Mouse (Mus musculus): ENCODE data around the gene Hmx3. TPM values are rescaled to one million over a fixed set of nuclear protein-coding genes. Genes with fewer than 3 reads are reported as not detected.

The Hmx3 gene
- total RNA-seq, 4 experiments from 2014 or later: not detected

DNA sequence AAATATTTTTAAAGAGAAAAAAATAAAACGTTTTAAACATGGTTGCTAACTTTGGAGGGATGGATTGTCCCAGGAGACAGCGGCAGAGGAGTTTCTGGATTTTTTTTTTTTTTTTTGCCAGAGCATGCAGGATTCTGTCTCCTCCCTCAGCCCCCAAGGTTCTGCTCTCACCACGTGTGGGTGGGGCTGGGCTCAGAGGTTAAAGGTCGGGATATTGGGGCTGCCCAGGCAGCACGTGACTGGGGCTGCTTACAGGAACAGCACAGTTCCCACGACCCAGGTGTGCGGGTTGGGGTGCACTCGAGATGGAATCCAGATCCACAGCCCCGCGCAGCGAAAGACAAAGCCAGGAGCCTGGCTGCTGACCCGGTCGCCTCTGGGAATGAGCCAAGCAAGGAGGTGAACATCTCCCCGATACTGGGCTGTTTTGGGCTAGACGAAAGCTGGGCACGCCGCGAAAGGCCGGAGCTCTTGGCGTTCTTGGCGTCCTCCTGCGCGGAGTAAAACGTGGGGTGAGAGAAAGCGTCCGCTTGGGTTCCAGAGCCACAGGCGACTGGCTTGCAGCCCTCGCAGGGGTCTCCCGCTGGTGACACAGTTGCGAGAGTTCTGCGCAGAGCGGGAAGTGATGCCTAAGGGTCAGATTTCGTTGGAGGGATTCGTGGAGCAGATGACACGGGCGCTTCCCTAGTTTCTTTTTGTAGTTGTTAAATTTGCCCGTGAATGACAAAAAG lies 14.0 kb downstream of the Hmx3 start:
- DNase-seq (ENCODE audit: low spot score): no peak

DNA sequence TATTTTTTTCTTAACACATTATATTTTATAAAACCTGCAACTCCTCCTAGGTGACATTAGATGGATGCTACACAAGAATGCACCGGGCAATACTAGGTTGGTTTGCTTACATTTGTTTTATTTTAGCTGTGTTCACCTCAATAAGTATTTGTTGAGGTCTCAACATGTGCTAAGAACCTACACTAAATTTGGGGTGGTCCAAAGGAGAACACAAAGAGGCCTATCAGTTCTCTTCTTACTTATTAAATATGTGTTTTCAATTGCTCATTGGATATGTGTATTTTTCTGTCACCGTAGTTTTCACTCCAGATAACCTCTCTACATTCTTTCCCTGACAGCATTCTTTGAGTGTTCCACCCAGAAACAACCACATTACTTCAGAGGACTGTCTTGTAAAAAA lies 15.1 kb downstream of the Hmx3 start:
- DNase-seq (ENCODE audit: low spot score): no peak

DNA sequence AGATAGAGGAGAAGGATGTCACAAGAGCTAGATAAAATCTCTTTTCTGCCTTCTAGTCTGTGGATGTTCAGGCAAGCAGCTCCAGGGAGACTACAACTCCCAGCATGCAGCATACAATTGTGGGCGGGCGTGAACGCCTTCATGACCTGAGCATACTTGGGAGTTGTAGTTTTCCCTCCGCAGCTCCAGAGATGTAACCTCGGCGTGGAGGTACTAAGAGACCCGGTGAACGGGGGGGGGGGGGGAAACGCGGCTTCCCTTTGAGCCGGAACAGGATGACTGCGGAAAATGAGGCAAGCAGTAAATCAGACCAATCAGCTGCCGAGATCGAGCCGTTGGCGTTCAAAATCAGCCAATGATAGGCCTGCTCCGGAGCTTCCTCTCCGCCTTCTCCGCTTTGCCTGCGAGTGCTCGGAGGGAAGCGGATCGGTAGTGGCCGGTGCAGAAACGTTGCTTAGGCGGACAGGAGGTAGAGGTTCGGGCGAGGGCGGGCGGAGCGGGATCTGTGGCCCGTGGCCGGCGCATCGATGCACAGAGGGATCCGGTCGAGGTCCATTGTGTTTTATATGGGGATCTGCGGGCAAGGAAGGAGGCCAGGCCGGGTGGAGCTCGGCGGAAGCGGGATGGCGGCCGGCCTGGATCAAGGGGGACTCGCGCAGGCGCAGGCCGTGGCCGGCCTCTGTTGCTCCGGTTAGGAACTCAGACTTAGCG lies 17.5 kb downstream of the Hmx3 start, which contains the start of gene Bub3:
Gene Bub3, plus strand, starts transcription at position 237 of the 711 bp plus-strand sequence.
- peak; percentile 94 for DNase-seq (ENCODE audit: low spot score)

DNA sequence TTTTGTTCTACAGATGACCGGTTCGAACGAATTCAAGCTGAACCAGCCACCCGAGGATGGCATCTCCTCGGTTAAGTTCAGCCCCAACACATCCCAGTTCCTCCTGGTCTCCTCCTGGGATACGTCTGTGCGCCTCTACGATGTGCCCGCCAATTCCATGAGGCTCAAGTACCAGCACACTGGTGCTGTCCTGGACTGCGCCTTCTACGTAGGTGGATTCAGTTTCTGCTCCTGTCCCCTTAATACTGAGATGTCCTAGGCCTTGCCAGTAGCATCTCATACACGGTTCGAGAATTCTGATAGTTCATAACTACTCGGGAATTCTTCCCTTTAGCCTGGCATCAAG lies 18.0 kb downstream of the Hmx3 start:
- no peak for DNase-seq (ENCODE audit: low spot score)

DNA sequence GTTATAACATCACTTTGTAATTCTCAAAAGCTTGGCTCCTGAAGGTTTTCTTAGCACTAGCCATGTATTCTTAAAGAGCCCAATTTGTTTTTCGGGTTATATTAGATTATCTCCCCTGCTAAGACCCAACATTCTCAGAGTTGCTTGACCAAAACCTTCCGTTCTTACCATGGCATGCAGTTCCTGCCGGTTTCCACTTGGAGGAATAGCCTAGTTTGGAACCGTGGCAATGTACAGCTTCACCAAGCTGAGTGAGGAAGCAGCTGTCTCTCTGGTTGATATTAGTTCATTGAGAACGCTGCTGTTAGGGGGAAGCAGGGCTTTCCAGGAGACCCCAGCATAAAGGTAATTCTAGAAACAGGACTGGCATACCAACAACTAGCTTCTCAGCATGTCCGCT lies 32.6 kb downstream of the Hmx3 start:
- DNase-seq (ENCODE audit: low spot score): no peak

DNA sequence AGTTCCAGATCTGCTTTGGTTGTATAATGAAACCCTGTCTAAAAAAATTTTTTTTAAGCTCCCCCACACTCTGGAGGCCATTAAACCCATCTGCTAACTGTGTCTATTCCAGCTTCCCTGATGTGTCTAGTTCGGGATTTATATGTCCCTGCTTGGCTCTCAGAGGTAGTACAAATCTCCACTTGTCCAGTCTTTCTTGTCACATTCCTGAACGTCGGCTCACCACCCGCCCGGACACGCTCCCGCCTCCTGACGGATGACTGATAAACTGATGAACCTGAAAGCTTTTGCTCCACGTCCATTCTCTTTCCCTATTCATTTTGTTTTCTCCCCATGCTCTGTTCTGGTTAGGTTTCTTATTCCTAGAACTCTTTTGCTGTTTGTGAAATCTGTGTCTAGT lies 39.5 kb downstream of the Hmx3 start:
- DNase-seq (ENCODE audit: low spot score): no peak

DNA sequence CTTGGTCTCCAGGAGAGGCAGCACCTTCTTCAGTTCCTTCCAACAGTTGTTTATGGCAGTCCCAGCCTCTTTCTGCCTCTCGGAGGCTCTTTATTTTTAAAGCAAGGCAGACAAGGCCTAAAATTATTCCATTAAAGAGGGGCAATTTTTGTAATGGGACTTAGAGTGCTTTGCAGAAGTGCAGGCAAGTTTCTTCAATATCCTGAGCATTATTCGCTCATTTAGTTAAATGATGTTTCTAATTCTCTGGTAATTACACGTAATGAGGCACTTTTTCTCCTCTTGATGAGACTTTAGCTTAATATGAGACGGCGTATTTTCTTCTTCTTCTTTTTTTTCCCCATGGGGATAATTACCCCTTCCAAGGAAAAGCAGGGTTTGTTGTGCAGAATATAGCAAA lies 42.9 kb downstream of the Hmx3 start:
- no peak for DNase-seq (ENCODE audit: low spot score)

Other genes starting within 250 kb of the Hmx3 start
- gene Cuzd1, start 220.6 kb upstream of the Hmx3 start, total RNA-seq (2022): under 1 TPM; 0.32 to 0.88 (median 0.55) TPM
- gene Fam24b, start 213.4 kb upstream of the Hmx3 start, total RNA-seq (2022): not detected
- gene Fam24a, start 209.0 kb upstream of the Hmx3 start, total RNA-seq (2022): not detected
- 10 to 100 TPM; 11.8 to 19.8 (median 12.8) TPM for gene 2310057M21Rik, start 180.1 kb upstream of the Hmx3 start, total RNA-seq (2022)
- gene Pstk, start 171.7 kb upstream of the Hmx3 start, total RNA-seq (2022): 10 to 100 TPM; 36.8 to 58.2 (median 47.5) TPM
- 10 to 100 TPM; 34.3 to 41.0 (median 36.3) TPM for gene Ikzf5, start 132.3 kb upstream of the Hmx3 start, total RNA-seq (2022)
- 100 to 1,000 TPM; 230 to 262 (median 243) TPM for gene Acadsb, start 132.3 kb upstream of the Hmx3 start, total RNA-seq (2022)
- not detected for gene Hmx2, start 5.9 kb downstream of the Hmx3 start, total RNA-seq (2022)
- gene Bub3, start 17.4 kb downstream of the Hmx3 start, total RNA-seq (2022): 10 to 100 TPM; 28.6 to 34.8 (median 29.3) TPM

Data from heart, adult 8-10 months (tissue).